Mouse (Mus musculus): Measurements from ENCODE around the gene Dmwd.
"Not testable (repeated sequence)": the region's sequence is repeated elsewhere in the genome, so short reads cannot be mapped to it uniquely, and the experiment has no call there.

The Dmwd gene

DNA sequence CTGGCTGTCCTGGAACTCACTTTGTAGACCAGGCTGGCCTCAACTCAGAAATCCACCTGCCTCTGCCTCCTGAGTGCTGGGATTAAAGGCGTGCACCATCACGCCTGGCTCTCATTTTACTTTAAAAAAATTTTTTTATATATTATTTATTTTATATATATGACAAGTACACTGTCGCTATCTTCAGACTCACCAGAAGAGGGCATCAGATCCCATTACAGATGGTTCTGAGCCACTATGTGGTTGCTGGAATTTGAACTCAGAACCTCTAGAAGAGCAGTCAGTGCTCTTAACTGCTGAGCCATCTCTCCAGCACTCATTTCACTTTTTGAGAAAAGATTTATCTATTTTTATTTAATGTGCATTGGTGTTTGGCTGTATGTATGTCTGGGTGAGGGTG is 5.0 kb upstream of the Dmwd start:
- DNase-seq (ENCODE audit: low read depth, low spot score): not testable (repeated sequence)

GRCm38 (mm10) chr7:19073504-19073903 is 2.5 kb upstream of the Dmwd start:
- DNase-seq (ENCODE audit: low read depth, low spot score): no peak

GRCm38 (mm10) chr7:19074494-19074893 is 1.5 kb upstream of the Dmwd start:
- DNase-seq (ENCODE audit: low read depth, low spot score): no peak

DNA sequence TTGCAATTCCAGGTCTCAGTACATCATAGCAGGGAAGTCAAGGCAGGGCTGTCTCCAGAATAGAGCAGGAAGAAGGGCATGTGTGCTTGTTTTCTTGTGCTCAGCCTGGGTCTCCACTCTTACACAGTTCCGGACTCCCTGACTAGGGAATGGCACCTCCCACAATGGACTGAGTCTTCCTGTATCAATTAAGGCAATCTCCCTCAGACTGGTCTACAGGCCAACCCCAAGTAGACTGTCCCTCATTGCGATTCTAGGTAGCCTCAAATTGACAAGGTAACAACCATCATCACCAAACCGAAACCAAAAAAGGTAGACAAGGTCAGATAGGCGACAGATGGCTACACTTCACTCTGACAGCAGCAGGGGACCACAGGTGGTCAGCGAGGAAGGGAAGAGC is 796 bp upstream of the Dmwd start:
- DNase-seq (ENCODE audit: low read depth, low spot score): no peak

DNA sequence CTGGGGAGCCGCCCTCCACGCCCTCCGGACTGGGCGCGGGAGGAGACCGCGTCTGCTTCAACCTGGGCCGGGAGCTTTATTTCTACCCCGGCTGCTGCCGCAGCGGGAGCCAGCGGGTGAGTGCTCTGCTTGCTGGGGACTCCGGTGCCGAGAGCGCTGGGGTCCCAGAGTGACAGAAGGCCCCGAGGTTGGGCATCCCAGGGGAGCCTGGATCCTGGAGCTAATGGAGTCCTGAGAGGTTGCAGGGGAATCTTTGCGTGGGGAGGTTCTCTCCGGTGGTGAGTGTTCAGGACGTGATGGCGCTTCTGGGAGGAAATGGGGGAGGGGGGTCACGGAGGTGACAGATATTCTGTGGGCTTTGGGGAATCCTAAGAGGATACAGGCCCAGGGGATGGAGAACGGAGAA is 562 bp downstream of the Dmwd start:
- DNase-seq (ENCODE audit: low read depth, low spot score): no peak

DNA sequence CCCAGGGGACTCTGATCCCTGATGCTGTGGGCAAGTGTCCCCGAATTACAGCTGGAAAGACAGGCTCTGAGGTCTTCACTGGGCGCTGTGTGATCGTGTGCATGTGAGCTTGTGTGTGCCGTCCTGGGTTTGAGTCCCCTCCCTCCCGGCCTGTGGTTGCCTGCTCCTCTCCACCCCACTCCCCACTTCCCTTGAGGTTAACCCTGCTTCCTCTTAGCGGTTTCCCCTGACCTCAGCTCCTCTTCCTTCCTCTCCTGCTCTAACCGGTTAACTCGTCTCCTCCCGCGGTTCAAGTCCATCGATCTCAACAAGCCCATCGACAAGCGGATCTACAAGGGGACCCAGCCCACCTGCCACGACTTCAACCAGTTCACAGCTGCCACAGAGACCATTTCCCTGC is 1.7 kb downstream of the Dmwd start:
- DNase-seq (ENCODE audit: low read depth, low spot score): no peak

GRCm38 (mm10) chr7:19078732-19079131 is 2.7 kb downstream of the Dmwd start:
- no peak for DNase-seq (ENCODE audit: low read depth, low spot score)

DNA sequence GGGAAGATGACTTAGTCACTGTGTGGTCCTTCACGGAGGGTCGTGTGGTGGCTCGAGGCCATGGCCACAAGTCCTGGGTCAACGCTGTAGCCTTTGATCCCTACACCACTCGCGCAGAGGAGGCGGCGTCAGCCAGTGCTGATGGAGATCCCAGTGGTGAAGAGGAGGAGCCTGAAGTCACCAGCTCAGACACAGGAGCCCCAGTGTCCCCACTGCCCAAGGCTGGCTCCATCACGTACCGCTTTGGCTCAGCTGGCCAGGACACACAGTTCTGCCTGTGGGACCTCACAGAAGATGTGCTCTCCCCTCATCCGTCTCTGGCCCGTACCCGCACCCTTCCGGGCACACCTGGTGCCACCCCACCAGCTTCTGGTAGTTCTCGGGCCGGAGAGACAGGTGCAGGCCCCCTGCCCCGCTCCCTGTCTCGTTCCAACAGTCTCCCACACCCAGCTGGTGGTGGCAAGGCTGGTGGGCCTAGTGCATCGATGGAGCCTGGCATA is 4.5 kb downstream of the Dmwd start:
- DNase-seq (ENCODE audit: low read depth, low spot score): no peak

GRCm38 (mm10) chr7:19082171-19082570 is 6.1 kb downstream of the Dmwd start:
- DNase-seq (ENCODE audit: low read depth, low spot score): no peak

- no peak for DNase-seq (ENCODE audit: low read depth, low spot score)
Measured at GRCm38 (mm10) chr7:19083096-19083495, 7.1 kb downstream of the Dmwd start.

DNA sequence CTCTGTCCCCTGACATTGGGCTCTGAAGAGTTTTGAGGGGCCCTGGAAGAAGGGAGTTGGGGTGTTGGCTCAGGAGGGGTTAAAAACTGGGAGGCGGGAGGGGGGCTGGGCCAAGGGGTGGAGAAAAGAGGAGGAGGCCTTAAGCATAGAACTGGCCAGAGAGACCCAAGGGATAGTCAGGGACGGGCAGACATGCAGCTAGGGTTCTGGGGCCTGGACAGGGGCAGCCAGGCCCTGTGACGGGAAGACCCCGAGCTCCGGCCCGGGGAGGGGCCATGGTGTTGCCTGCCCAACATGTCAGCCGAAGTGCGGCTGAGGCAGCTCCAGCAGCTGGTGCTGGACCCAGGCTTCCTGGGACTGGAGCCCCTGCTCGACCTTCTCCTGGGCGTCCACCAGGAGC is 7.7 kb downstream of the Dmwd start, which contains the start of gene Dmpk:
TSS of gene Dmpk (plus strand) at position 149 of the 400 bp plus-strand sequence.
- no peak for DNase-seq (ENCODE audit: low read depth, low spot score)

DNA sequence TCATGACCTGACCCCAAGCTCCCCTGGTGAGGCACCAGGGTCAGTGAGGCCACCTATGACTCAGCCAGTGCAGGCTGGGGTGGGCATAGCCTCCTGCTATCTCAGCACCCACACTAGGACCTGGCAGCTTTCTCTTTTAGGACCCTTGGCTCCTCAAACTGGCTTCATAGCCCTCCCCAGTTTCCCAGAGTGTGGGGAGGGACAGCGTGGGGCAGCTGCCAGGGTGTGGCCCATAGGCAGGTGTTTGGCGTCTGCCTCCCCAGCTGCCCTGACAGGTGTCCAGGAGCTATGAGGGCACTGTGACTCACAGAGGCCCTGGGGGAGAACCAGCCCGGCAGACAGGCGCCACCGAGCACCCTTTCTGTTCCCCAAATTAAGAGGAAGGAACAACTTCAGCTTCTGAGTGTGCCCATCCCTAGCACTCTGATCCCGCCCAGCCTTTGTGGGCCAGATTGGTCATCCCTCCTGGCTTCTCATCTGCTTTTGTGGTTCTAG is 8.3 kb downstream of the Dmwd start:
- DNase-seq (ENCODE audit: low read depth, low spot score): no peak

DNA sequence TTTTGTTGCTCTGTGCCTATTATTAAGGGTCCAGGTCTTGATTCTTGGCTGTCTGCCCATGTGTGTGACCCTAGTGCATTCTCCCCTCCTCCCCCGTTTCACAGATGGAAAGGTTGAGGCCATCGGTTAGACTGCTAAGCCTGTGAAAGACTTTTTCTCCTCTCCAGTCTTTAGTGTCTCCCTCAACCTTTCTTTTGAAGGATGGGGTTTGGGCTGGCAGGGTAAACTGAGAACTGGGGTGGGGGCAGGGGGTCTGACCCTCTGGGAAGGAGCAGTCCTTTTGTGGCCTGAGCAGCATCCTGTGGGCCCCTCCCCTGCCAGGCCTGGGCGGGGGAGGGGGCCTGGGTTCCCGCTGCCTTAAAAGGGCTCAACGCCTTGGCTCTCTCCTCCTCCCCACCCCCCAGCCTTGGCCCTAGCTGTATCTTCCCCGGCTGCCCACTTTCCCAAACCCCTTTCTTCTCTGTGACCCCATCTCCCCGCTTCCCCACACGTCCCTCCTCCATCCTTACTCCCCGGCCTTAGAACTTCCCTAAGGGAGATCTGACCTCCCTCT is 9.0 kb downstream of the Dmwd start:
- no peak for DNase-seq (ENCODE audit: low read depth, low spot score)

- no peak for DNase-seq (ENCODE audit: low read depth, low spot score)
Measured at GRCm38 (mm10) chr7:19085495-19085894, 9.5 kb downstream of the Dmwd start.

DNA sequence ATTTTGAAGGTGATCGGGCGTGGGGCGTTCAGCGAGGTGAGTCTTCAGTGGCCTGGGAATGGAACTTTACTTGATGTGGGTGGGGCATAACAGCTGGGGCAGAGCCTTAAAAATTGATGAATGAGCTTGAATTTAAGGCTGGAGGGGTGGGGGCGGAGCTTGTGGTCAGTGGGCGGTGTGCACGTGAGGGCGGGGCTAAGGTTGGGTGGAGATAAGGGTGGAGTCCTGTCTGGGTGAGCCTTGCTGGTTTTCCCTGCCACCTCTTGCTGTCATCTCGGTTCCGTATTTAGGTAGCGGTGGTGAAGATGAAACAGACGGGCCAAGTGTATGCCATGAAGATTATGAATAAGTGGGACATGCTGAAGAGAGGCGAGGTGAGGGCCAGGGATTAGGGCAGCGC is 10.0 kb downstream of the Dmwd start:
- DNase-seq (ENCODE audit: low read depth, low spot score): no peak

- DNase-seq (ENCODE audit: low read depth, low spot score): no peak
Measured at GRCm38 (mm10) chr7:19086760-19087159, 10.7 kb downstream of the Dmwd start.

DNA sequence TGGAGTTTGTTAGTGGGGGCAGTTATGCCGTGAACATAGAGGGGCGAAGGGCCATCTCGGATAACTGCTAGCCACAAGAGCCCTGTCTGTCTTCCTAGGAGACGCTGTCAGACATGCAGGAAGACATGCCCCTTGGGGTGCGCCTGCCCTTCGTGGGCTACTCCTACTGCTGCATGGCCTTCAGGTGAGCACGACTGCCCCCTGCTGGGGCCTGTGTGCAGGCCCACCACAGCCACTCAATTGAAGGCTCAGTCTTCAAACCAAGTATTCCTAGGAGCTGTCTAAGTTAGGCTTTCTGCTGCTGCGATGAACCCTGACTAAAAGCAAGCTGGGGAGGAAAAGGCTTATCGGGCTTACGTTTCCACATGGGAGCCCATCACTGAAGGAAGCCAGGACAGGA is 12.8 kb downstream of the Dmwd start:
- DNase-seq (ENCODE audit: low read depth, low spot score): no peak

- DNase-seq (ENCODE audit: low read depth, low spot score): no peak
Measured at GRCm38 (mm10) chr7:19091913-19092312, 15.9 kb downstream of the Dmwd start.

DNA sequence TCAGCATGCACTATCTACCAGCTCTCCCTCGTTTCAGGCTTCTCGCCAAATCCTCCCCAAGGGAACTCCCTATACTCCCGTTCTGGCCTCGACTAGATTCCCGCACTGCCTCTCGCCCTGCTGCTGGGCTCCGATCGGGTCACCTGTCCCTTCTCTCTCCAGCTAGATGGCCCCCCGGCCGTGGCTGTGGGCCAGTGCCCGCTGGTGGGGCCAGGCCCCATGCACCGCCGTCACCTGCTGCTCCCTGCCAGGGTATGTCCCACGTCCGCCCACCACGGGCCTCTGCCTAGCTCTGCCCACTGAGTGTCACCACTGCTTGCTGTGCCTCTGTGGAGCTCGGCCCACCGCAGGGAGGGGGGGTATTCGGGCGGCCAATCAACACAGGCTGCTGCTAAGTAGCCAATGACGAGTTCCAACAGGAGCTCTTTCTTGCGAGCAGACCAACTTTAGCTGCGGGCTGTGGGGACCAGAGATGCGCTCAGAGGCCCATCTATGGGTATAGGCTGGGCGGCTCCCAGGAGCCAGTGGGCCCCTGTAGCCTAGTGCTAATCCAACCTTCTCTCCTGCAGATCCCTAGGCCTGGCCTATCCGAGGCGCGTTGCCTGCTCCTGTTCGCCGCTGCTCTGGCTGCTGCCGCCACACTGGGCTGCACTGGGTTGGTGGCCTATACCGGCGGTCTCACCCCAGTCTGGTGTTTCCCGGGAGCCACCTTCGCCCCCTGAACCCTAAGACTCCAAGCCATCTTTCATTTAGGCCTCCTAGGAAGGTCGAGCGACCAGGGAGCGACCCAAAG is 16.6 kb downstream of the Dmwd start:
- DNase-seq (ENCODE audit: low read depth, low spot score): no peak

DNA sequence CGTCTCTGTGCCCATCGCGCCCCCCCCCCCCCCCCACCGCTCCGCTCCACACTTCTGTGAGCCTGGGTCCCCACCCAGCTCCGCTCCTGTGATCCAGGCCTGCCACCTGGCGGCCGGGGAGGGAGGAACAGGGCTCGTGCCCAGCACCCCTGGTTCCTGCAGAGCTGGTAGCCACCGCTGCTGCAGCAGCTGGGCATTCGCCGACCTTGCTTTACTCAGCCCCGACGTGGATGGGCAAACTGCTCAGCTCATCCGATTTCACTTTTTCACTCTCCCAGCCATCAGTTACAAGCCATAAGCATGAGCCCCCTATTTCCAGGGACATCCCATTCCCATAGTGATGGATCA is 17.1 kb downstream of the Dmwd start:
- DNase-seq (ENCODE audit: low read depth, low spot score): peak; percentile 66

DNA sequence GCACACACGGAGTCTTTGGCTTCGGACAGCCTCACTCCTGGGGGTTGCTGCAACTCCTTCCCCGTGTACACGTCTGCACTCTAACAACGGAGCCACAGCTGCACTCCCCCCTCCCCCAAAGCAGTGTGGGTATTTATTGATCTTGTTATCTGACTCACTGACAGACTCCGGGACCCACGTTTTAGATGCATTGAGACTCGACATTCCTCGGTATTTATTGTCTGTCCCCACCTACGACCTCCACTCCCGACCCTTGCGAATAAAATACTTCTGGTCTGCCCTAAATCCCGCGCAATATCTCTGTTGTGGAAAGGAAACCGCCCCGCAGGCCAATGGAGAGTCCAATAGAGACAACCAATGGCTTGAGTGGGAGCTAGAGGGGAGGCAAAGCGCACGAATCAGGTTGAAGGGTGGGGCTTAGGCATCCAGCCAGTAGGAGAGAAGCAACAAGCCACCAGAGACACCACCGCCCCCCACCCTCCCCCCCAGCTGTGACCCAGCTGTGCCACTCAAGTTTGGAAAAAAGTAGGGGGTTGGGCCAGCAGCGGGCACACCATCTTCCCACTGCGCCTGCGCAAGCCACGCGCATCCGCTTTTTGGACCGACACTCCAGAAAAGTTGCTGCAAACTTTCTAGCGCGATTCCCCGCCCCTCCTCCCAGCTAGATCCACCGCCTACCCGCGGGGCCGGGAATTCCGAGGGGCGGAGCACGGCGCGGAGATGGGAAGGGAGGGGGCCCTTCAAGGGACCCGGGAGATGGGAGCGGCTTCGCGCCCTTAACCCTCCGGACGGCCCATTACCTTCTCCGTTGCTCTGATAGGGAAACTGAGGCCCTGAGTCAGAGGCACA is 17.7 kb downstream of the Dmwd start:
- peak; percentile 67 for DNase-seq (ENCODE audit: low read depth, low spot score)

GRCm38 (mm10) chr7:19094471-19094825 is 18.4 kb downstream of the Dmwd start, which contains the start of gene Six5:
Six5 (plus strand) TSS chr7:19094594.
- DNase-seq (ENCODE audit: low read depth, low spot score): no peak
